Mouse (Mus musculus): ENCODE results near the gene Slc2a12. TPM values are rescaled to one million over a fixed set of nuclear protein-coding genes. Genes with fewer than 3 reads are reported as not detected.

Gene Slc2a12
- total and polyA plus RNA-seq, 3 experiments, result 0.01 to 0.35 TPM; not detected in 1

DNA sequence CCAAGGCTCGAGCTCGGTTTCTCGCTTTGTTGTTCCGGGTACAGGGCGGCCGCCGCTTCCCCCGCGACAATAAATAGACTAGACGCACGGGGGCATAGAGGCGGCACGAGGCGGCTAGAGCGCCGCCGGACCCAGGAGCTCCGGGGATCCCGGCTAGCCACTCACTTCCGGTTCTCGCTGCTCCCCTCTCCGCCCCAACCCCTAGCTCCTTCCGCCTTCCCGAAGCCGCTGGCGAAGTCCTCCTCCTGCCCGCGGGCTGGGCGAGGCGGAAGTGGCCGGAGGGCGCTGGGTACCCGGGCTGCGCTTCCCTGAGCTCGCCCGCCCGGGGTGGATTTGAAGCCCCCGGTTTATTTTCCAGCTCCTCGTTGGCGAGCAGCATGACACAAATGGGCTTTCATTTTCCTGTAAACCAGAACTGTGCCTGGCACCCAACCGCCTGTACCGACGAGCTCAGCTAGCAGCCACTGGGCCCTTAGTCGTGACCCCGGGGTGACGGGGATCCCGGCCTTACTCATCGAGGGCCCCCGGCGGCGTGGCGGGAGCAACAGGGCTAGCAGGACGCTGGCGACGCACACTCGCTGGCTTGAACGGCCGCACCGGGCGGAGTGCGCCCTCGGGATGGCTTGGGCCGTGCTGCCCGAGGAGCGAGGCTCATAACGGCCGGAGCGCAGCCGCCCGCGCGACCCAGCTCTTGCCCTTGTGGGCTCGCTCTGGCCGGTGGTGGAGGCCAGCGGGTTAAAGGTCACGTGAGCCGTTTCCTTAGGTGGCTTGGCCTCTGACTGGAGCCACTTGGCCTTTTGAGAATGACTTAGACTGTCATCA, 86.7 kb downstream of the Slc2a12 start, which contains the start of gene Tbpl1 (continued):
- TF ChIP-seq TCF12 (IDR thresholded peaks at IDR 0.05; ENCODE audit: low read depth, low read length) (peak; percentile 87), SIN3A (IDR thresholded peaks at IDR 0.05; ENCODE audit: low read length) (peak; percentile 94), RAD21 (IDR thresholded peaks at IDR 0.05; ENCODE audit: low read depth, low read length) (no peak), UBTF (IDR thresholded peaks at IDR 0.05; ENCODE audit: borderline replicate concordance, insufficient read depth, low read depth, low read length) (no peak)

DNA sequence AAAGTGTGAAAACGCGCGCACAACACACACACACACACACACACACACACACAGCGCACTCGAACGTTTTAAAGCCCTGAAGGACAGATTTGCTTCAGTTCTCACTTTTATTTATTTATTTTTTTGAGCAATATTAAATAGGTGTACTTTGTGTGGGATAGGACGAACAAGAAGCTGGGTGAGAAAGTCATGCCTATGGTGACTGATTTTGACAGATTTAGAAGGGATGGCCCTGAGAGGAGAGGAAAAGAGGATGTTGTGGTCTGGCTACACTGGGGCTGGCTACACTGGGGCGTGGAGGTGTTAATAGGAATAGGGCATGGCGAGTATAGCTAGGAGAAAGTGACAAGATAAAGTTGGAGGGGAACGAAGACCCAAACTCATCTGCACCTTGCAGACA, 87.4 kb downstream of the Slc2a12 start:
- Histone ChIP-seq H3K9ac (ENCODE audit: control insufficient read depth, low read depth, low read length, poor library complexity, severe bottlenecking) (peak overlapping the region; percentile 99), H3K79me2 (ENCODE audit: control insufficient read depth, insufficient read depth, low read length, poor library complexity) (peaks cover 37% of the 10 kb centered on the region), H3K36me3 (ENCODE audit: control insufficient read depth in 1 of 2, insufficient read depth in 2 of 2, low read length in 2 of 2) (peaks cover 8 to 34% of the 10 kb centered on the region in 2 experiments), H3K4me3 (ENCODE audit: control insufficient read depth in 1 of 2, insufficient read depth in 1 of 2, low read depth in 2 of 2, low read length in 2 of 2) (peak overlapping the region; percentile 77 to 94), H3K27me3 (ENCODE audit: control insufficient read depth in 1 of 2, insufficient read depth in 2 of 2, low read length in 2 of 2) (no peaks in the 10 kb centered on the region), H3K27ac (ENCODE audit: control insufficient read depth, low read depth, low read length) (peak overlapping the region; percentile 92), H3K4me1 (ENCODE audit: control insufficient read depth in 1 of 2, insufficient read depth in 2 of 2, low read length in 2 of 2) (peaks cover 15 to 23% of the 10 kb centered on the region in 2 experiments), H3K9me3 (replicated peaks; ENCODE audit: insufficient read depth, low read length) (no peaks in the 10 kb centered on the region)
- peak; percentile 87 for DNase-seq (ENCODE audit: low read depth, low spot score)
- TF ChIP-seq JUND (IDR thresholded peaks at IDR 0.05; ENCODE audit: low read depth, low read length) (no peak), KAT2A (conservative IDR thresholded peaks at IDR 0.05; ENCODE audit: low read depth, low read length) (no peak), UBTF (IDR thresholded peaks at IDR 0.05; ENCODE audit: borderline replicate concordance, insufficient read depth, low read depth, low read length) (no peak), MAFK (IDR thresholded peaks at IDR 0.05; ENCODE audit: borderline replicate concordance, low read depth, low read length) (no peak), TCF12 (IDR thresholded peaks at IDR 0.05; ENCODE audit: low read depth, low read length) (no peak), NRF1 (IDR thresholded peaks at IDR 0.05; ENCODE audit: insufficient read depth, low read depth, low read length, poor library complexity, severe bottlenecking) (no peak), BHLHE40 (IDR thresholded peaks at IDR 0.05; ENCODE audit: borderline replicate concordance, low read depth, low read length) (0 out of 2 replicates have a peak, but pooled peaks have one; percentile 0), CTCF (IDR thresholded peaks at IDR 0.05 in 2 of 3, conservative IDR thresholded peaks at IDR 0.05 in 1 of 3; ENCODE audit: control insufficient read depth in 1 of 3, insufficient read depth in 1 of 3, low read depth in 2 of 3, low read length in 3 of 3, poor library complexity in 1 of 3, severe bottlenecking in 1 of 3) (no peak), MYC (IDR thresholded peaks at IDR 0.05; ENCODE audit: low read depth, low read length) (no peak), SMC3 (IDR thresholded peaks at IDR 0.05; ENCODE audit: low read depth, low read length) (no peak), CHD2 (IDR thresholded peaks at IDR 0.05; ENCODE audit: low read length) (no peak), ZC3H11A (IDR thresholded peaks at IDR 0.05; ENCODE audit: low read depth, low read length) (no peak), ELF1 (IDR thresholded peaks at IDR 0.05; ENCODE audit: low read depth, low read length) (no peak), POLR2AphosphoS2 (IDR thresholded peaks at IDR 0.05; ENCODE audit: low read length) (no peak), RCOR1 (IDR thresholded peaks at IDR 0.05; ENCODE audit: low read depth, low read length) (peak; percentile 78; the same call in 1 of the 2 replicates), ZNF384 (IDR thresholded peaks at IDR 0.05; ENCODE audit: low read depth, low read length) (no peak), MEF2A (IDR thresholded peaks at IDR 0.05; ENCODE audit: extremely low read depth, insufficient replicate concordance, low read depth, low read length, poor library complexity, severe bottlenecking) (no peak), POLR2A (IDR thresholded peaks at IDR 0.05; ENCODE audit: control insufficient read depth in 1 of 2, insufficient read depth in 1 of 2, low read depth in 1 of 2, low read length in 2 of 2, poor library complexity in 1 of 2) (no peak), MAZ (IDR thresholded peaks at IDR 0.05; ENCODE audit: low read depth, low read length) (no peak), CHD1 (IDR thresholded peaks at IDR 0.05; ENCODE audit: low read depth, low read length) (0 out of 2 replicates have a peak, but pooled peaks have one; percentile 42), MXI1 (IDR thresholded peaks at IDR 0.05; ENCODE audit: low read depth, low read length) (peak; percentile 88), E2F4 (IDR thresholded peaks at IDR 0.05; ENCODE audit: borderline replicate concordance, low read depth, low read length) (no peak), ETS1 (IDR thresholded peaks at IDR 0.05; ENCODE audit: low read depth, low read length) (no peak; the same call in 1 of the 2 replicates), TAL1 (IDR thresholded peaks at IDR 0.05; ENCODE audit: low read length) (no peak), NELFE (IDR thresholded peaks at IDR 0.05; ENCODE audit: low read depth, low read length) (no peak), POLR2AphosphoS5 (IDR thresholded peaks at IDR 0.05; ENCODE audit: borderline replicate concordance, low read depth, low read length) (no peak), ZMIZ1 (IDR thresholded peaks at IDR 0.05; ENCODE audit: low read depth, low read length) (no peak), GATA1 (IDR thresholded peaks at IDR 0.05; ENCODE audit: low read depth, low read length) (no peak; the same call in 1 of the 2 replicates), EP300 (IDR thresholded peaks at IDR 0.05; ENCODE audit: low read depth in 1 of 2, low read length in 2 of 2) (peak; percentile 13 to 39; a peak in 2 of 4 replicates), GABPA (IDR thresholded peaks at IDR 0.05; ENCODE audit: low read depth, low read length) (no peak), MYB (IDR thresholded peaks at IDR 0.05; ENCODE audit: low read depth, low read length) (no peak), TBP (IDR thresholded peaks at IDR 0.05; ENCODE audit: low read depth, low read length) (no peak)

Data from MEL (cell line).